Mouse (Mus musculus) testis, adult 2 months (tissue): ENCODE measurements around the gene Crispld2. TPM values are rescaled to one million over a fixed set of nuclear protein-coding genes. Genes with fewer than 3 reads are reported as not detected.

Experiments
- H3K27ac ChIP-seq: fragments of 200-500 bp; 2 replicates; pipeline ENCODE4 v1.5.1; 2012; ENCODE audit warnings: low read depth, low read length; ENCODE audit not compliant: control insufficient read depth, insufficient read depth
- H3K27me3 ChIP-seq: fragments of 200-500 bp; 2 replicates; pipeline ENCODE4 v1.6.1; 2012; ENCODE audit warnings: mild to moderate bottlenecking, low read length, moderate library complexity; ENCODE audit not compliant: control insufficient read depth, insufficient read depth
- H3K36me3 ChIP-seq: fragments of 200-500 bp; 2 replicates; pipeline ENCODE4 v1.6.1; 2012; ENCODE audit warnings: mild to moderate bottlenecking, low read length; ENCODE audit not compliant: control insufficient read depth, insufficient read depth
- H3K4me1 ChIP-seq: fragments of 200-500 bp; 2 replicates; pipeline ENCODE4 v1.6.1; 2012; ENCODE audit warnings: low read length; ENCODE audit not compliant: control insufficient read depth, insufficient read depth
- H3K4me3 ChIP-seq: fragments of 200-500 bp; 2 replicates; pipeline ENCODE4 v1.5.1; 2012; ENCODE audit warnings: low read depth, mild to moderate bottlenecking, low read length, moderate library complexity, mixed read lengths; ENCODE audit not compliant: control insufficient read depth
- CTCF ChIP-seq: fragments of 200-500 bp; IDR thresholded peaks from 2 replicates; pipeline ENCODE4 v1.5.1; 2012; ENCODE audit warnings: low read depth, mild to moderate bottlenecking, inconsistent platforms, low read length, moderate library complexity; ENCODE audit not compliant: control insufficient read depth, insufficient read depth, insufficient replicate concordance
- POLR2A ChIP-seq: fragments of 200-500 bp; IDR thresholded peaks from 2 replicates; pipeline ENCODE4 v1.6.1; 2012; ENCODE audit warnings: low read depth, mild to moderate bottlenecking, inconsistent platforms, low read length, moderate library complexity; ENCODE audit not compliant: control insufficient read depth
- polyA plus RNA-seq: library from polyadenylated mRNA; depleted of rRNA; stranded (reverse); fragments of >200 nt; gene quantifications from 2 replicates; pipeline ENCODE4 v1.2.3, GENCODE M21; 2012; rRNA removed

Gene Crispld2
- polyA plus RNA-seq, 1 experiment = 6.2 TPM

DNA sequence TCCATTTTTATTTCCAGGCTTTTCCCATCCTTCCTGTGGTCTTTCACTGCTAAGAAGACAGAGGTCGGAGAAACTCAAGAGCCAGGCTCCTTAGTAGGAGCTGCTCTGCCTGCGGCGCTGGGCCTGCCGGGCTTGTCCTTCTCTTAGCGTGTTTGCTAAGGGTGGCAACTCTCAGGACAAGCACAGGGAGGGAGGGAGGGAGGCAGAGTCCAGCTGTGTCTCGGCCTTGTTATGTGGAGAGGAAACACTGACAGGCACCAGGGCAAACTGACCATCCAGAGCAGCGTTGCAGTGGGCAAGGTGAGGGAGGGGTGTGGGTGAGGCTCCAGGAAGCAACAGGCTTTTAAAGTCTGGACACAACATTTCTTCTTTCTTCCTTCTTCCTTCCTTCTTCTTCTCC lies 97.3 kb downstream of the Crispld2 start:
- no peaks in the 10 kb centered on the region for H3K27me3 ChIP-seq
- TF ChIP-seq POLR2A = no peak
- no peak for TF ChIP-seq CTCF

DNA sequence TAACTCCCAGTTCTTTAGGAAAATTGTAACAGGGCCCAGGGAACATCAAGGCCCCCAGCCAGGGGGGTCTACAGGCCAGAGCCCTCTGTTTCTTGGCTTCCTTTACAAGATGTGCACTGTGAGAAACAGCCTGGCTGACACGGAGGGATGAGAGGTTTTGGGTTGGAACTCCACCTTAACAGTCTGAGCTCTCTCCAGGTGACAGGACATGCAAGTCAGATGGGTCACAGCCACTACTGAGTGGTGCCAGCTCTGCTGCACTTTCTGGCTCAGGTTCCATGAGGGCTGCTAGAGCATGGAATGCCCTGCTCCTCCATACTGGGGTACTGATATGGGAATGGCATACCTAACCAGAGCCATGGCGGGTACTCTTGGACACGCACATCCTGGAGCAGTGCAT lies 98.8 kb downstream of the Crispld2 start:
- TF ChIP-seq POLR2A (no peak), CTCF (no peak)
- no peak overlapping the region for H3K4me3 ChIP-seq
- H3K27ac ChIP-seq = no peak overlapping the region
- no peaks in the 10 kb centered on the region for H3K27me3 ChIP-seq
- H3K36me3 ChIP-seq = no peaks in the 10 kb centered on the region; the same call in 1 of the 2 replicates
- no peaks in the 10 kb centered on the region for H3K4me1 ChIP-seq

More for the DNA sequence above, 97.3 kb downstream of the Crispld2 start:
- Histone ChIP-seq H3K4me3 (no peak overlapping the region), H3K36me3 (no peaks in the 10 kb centered on the region; the same call in none of the 2 replicates), H3K27ac (no peak overlapping the region), H3K4me1 (no peaks in the 10 kb centered on the region)

DNA sequence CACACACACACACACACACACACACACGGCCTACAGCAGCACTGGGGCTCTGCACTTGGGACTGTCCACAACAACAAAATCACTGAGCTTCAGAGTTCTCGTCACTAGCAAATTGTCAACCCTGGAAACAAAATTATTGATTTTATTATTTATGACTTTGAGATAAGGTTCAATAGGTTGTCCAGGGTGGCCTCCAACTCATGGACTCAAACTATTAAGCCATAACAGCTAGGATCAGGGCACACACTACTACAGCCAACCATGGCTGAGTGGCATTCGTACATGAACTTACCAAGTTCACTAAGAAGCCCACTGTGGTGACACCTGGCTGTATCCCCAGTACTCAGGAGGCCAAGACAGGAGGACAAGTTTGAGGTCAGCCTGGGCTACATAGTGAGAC lies 100.9 kb downstream of the Crispld2 start:
- TF ChIP-seq CTCF = no peak
- Histone ChIP-seq H3K27ac (no peak overlapping the region), H3K4me3 (no peak overlapping the region), H3K4me1 (no peaks in the 10 kb centered on the region; the same call in 1 of the 2 replicates), H3K36me3 (no peaks in the 10 kb centered on the region; the same call in 1 of the 2 replicates), H3K27me3 (no peaks in the 10 kb centered on the region)

DNA sequence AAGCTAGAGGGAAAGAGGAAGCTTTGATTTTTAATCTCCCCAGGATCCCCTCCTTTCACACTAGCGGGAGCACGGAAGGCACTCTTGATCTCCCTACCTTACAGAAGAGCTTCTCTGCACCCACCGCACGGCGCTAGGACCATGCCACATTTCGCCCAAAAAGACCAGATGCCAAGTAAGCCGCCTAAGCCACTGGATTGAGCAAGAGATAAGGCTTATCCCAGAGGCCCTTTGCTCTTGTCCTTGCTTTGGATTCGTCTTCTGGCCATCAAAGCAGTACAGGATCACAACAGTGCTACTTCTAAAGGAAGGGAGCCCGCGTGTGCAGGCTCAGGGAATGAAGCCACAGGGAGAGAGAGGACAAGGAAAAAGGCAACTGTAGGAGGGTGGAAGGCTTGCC lies 102.6 kb downstream of the Crispld2 start:
- Histone ChIP-seq H3K4me1 (no peaks in the 10 kb centered on the region; the same call in 1 of the 2 replicates), H3K27me3 (no peaks in the 10 kb centered on the region), H3K27ac (no peak overlapping the region), H3K4me3 (no peak overlapping the region), H3K36me3 (no peaks in the 10 kb centered on the region; the same call in 1 of the 2 replicates)
- TF ChIP-seq POLR2A (no peak), CTCF (no peak)

DNA sequence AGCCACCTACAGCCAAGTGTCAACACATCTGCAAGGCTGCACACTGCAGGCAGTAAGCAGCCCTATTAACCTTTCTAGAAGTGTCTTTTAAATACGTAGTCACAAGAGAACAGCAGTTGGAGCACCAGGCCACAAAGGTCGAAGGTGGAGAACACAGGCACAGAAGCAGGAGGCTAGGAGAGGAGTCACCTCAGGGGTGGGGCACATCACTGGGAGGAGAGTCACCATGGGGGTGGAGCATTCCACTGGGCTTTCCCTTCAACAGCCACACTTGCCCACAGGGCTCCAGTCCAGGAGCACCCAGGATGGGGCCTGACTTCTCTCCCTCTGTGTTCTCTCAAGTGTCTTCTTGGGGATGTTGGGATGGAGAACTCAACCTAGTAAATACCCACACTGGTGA lies 104.2 kb downstream of the Crispld2 start:
- Histone ChIP-seq H3K27ac (no peak overlapping the region), H3K27me3 (no peaks in the 10 kb centered on the region), H3K36me3 (no peaks in the 10 kb centered on the region), H3K4me1 (no peaks in the 10 kb centered on the region; the same call in none of the 2 replicates), H3K4me3 (no peak overlapping the region)
- no peak for TF ChIP-seq POLR2A
- no peak for TF ChIP-seq CTCF

DNA sequence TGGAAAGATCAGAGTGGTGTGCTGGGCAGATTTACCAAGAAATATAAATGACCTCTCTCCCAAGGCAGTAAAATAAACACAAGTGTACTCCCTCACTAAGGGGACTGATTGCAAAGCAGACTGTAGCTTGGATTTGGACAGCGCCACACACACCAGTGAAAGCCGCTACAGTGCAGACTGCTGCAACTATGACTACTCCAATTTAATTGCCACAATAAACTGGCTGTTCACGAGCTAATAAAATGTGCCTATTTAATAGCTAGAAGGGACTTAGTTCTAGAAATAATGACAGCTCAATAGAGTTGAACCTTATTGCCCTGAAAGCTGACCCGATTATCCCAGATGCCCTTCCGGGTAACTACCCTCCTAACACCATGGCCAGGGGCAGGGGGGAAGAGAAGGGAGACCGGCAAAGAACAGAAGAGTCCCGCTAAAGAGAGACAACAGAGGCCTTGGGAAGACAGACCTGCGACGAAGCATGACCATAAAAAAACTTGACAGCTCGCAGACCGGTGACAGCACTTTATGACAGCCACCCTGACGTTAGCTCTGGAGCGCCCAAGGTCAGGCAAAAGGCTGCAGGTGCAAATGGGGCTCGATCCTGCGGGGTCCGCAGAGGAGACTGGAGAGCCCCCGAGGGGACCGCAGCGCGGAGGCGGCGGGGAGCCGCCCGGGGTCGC lies 108.3 kb downstream of the Crispld2 start:
- Histone ChIP-seq H3K27ac (peak overlapping the region; percentile 93), H3K36me3 (no peaks in the 10 kb centered on the region), H3K4me3 (peak overlapping the region; percentile 99), H3K4me1 (peaks cover 2% of the 10 kb centered on the region), H3K27me3 (no peaks in the 10 kb centered on the region)
- TF ChIP-seq CTCF (no peak), POLR2A (no peak)

DNA sequence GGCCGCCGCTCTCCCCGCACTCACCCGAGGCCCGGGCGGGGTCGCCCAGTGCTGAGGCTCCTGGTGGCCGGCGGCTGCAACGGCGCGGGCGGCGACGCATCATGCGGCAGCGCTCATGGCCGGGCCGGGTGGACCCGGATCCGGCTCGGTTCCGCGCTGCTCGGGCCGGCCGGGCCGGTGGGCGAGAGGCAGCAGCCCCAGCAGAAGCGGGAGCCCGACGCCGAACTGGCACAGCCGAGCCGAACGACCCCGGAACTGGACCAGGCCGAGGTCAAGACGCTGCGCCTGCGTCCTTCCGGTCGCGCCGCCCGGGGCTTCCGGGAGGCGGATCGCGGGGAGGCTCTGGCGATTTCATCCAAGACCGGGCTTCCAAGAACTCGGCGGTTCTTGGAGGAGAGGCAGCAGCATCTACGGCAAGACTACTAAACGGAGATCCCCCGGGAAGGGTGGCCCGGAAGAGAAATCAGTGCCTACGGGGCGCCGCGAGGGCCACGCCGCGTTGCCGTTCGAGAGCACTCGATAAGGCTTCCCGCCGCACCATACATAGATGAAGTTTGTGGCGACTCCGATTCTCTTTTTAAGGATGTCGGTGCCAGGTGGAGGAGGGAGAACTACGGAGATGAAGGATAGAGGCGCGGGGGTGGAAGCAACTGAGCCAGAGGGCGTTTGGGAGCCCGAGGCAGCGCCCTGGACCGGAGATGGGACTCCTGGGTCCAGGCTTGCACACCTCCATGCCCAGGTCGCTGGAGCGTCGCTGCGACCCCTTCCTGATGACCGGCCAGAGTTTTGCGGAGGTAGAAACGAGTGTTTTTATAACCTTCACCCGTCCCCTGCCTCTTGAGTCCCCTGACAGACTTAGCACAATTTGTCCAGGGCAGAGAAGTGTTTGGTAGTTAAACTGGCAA lies 109.1 kb downstream of the Crispld2 start, which contains the start of gene Zdhhc7:
Gene Zdhhc7 (minus strand): TSS at position 415 of the 905 bp plus-strand sequence.
- peak within 1 kb of the TSS; percentile 93 for H3K27ac ChIP-seq
- TF ChIP-seq CTCF (no peak), POLR2A (peak; percentile 29; the same call in 1 of the 2 replicates)

More for the DNA sequence above, 109.1 kb downstream of the Crispld2 start, which contains the start of gene Zdhhc7:
- H3K4me1 ChIP-seq = peaks cover 2% of the 10 kb centered on the region
- H3K4me3 ChIP-seq = peak within 1 kb of the TSS; percentile 99
- no peaks in the 10 kb centered on the region for H3K27me3 ChIP-seq
- H3K36me3 ChIP-seq = no peaks in the 10 kb centered on the region

Other genes with a start within 250 kb of the Crispld2 start
- 6.4 and 6.8 TPM in 2 replicates for gene Tldc1, start 214.0 kb upstream of the Crispld2 start, polyA plus RNA-seq
- 20.0 and 25.4 TPM in 2 replicates for gene Cotl1, start 151.9 kb upstream of the Crispld2 start, polyA plus RNA-seq
- gene Klhl36, start 130.2 kb upstream of the Crispld2 start, polyA plus RNA-seq = 16.3 and 16.9 TPM in 2 replicates
- gene Usp10, start 82.1 kb upstream of the Crispld2 start, polyA plus RNA-seq = 19.9 and 21.5 TPM in 2 replicates
- gene Gm20388, start 81.6 kb upstream of the Crispld2 start, polyA plus RNA-seq = 5.1 and 5.6 TPM in 2 replicates
- 31.6 and 32.8 TPM in 2 replicates for gene Zdhhc7, start 109.0 kb downstream of the Crispld2 start, polyA plus RNA-seq
- gene 6430548M08Rik, start 121.7 kb downstream of the Crispld2 start, polyA plus RNA-seq = 19.8 and 24.8 TPM in 2 replicates
- gene Fam92b, start 185.0 kb downstream of the Crispld2 start, polyA plus RNA-seq = 10.1 and 10.9 TPM in 2 replicates
- gene Gse1, start 236.0 kb downstream of the Crispld2 start, polyA plus RNA-seq = 4.0 and 4.3 TPM in 2 replicates